Mouse (Mus musculus) cortical plate, adult 2 months (tissue): ENCODE measurements around the gene Cstf1.

Experiments
- CTCF ChIP-seq: fragments of 200-500 bp; IDR thresholded peaks from 2 replicates; pipeline ENCODE4 v1.5.1; 2011; ENCODE audit warnings: mild to moderate bottlenecking, control low read depth, low read length; ENCODE audit not compliant: insufficient read depth; ENCODE audit errors: extremely low read depth
- POLR2A ChIP-seq: fragments of 200-500 bp; IDR thresholded peaks from 2 replicates; pipeline ENCODE4 v1.6.1; 2011; ENCODE audit warnings: mild to moderate bottlenecking, low read length, control low read depth; ENCODE audit not compliant: insufficient read depth; ENCODE audit errors: extremely low read depth

- TF ChIP-seq CTCF: no peak
- TF ChIP-seq POLR2A: peak; percentile 55; the same call in 1 of the 2 replicates
Measured at GRCm38 (mm10) chr2:172345258-172345738, 25.2 kb upstream of the Cstf1 start, which contains the start of gene Fam210b.
